Mouse (Mus musculus) granulocyte monocyte progenitor cell, adult 5-6 weeks (primary cell): ENCODE data around the gene Krt17. TPM values are rescaled to one million over a fixed set of nuclear protein-coding genes. Genes with fewer than 3 reads are reported as not detected.
"Not testable (repeated sequence)": the region's sequence is repeated elsewhere in the genome, so short reads cannot be mapped to it uniquely, and the experiment has no call there.

ENCODE experiments used
- ATAC-seq: replicated peaks from 2 replicates; pipeline ENCODE4 v1.8.0; 2016; ENCODE audit warnings: mild to moderate bottlenecking, moderate TSS enrichment, inconsistent platforms; ENCODE audit not compliant: poor library complexity, severe bottlenecking
- total RNA-seq, 2 experiments: library from RNA; stranded (forward) in 1 of 2; stranded (reverse) in 1 of 2; fragments of 200-712, 200-1000 nt in 1 of 2; fragments of >200 nt in 1 of 2; fragmentation: Nextera tagmentation in 1 of 2; gene quantifications; 2 replicates each; pipeline ENCODE4 v1.2.3; 2014 to 2017

The Krt17 gene
- total RNA-seq, 2 experiments from 2014 or later: not detected

GRCm38 (mm10) chr11:100269821-100270332 is 9.0 kb upstream of the Krt17 start, which contains the start of gene Krt42:
Gene Krt42 (minus strand): TSS chr11:100269871.
- no peak for ATAC-seq

GRCm38 (mm10) chr11:100262058-100262980 is 1.5 kb upstream of the Krt17 start:
- no peak for ATAC-seq

- no peak for ATAC-seq
These were observed 391 bp upstream of the Krt17 start for GRCm38 (mm10) chr11:100261235-100261605.

- ATAC-seq: no peak
These were observed 1.8 kb downstream of the Krt17 start for GRCm38 (mm10) chr11:100259079-100259478.

GRCm38 (mm10) chr11:100257967-100258366 is 2.9 kb downstream of the Krt17 start:
- ATAC-seq: no peak

GRCm38 (mm10) chr11:100255514-100255913 is 5.3 kb downstream of the Krt17 start:
- no peak for ATAC-seq

GRCm38 (mm10) chr11:100254360-100255090 is 6.3 kb downstream of the Krt17 start:
- ATAC-seq: no peak

GRCm38 (mm10) chr11:100248852-100249465 is 11.9 kb downstream of the Krt17 start, which contains the start of gene Krt16:
Gene Krt16 (minus strand): TSS chr11:100248902.
- ATAC-seq: no peak

- not testable (repeated sequence) for ATAC-seq
These were observed 14.4 kb downstream of the Krt17 start for GRCm38 (mm10) chr11:100246471-100246870.

GRCm38 (mm10) chr11:100240272-100240671 is 20.6 kb downstream of the Krt17 start:
- ATAC-seq: not testable (repeated sequence)

GRCm38 (mm10) chr11:100221741-100222140 is 39.1 kb downstream of the Krt17 start:
- ATAC-seq: no peak

- no peak for ATAC-seq
These were observed 41.5 kb downstream of the Krt17 start for GRCm38 (mm10) chr11:100219304-100219703.

GRCm38 (mm10) chr11:100208542-100208941 is 52.3 kb downstream of the Krt17 start:
- no peak for ATAC-seq

- ATAC-seq: no peak
These were observed 53.3 kb downstream of the Krt17 start, which contains the start of gene Krt14 for GRCm38 (mm10) chr11:100207498-100207897. Gene Krt14 (minus strand): TSS chr11:100207548.

Other genes starting within 250 kb of the Krt17 start
- not detected in 2 replicates for gene Krt33a, start 244.8 kb downstream of the Krt17 start, total RNA-seq (2014; fragmentation: Nextera tagmentation)
- gene Krt33a, start 244.8 kb downstream of the Krt17 start, total RNA-seq (2017): not detected in 2 replicates
- not detected in 2 replicates for gene Krt33b, start 231.2 kb downstream of the Krt17 start, total RNA-seq (2014; fragmentation: Nextera tagmentation)
- gene Krt33b, start 231.2 kb downstream of the Krt17 start, total RNA-seq (2017): not detected in 2 replicates
- not detected in 2 replicates for gene Krt34, start 219.5 kb downstream of the Krt17 start, total RNA-seq (2014; fragmentation: Nextera tagmentation)
- not detected in 2 replicates for gene Krt34, start 219.5 kb downstream of the Krt17 start, total RNA-seq (2017)
- not detected in 2 replicates for gene Krt31, start 210.5 kb downstream of the Krt17 start, total RNA-seq (2014; fragmentation: Nextera tagmentation)
- gene Krt31, start 210.5 kb downstream of the Krt17 start, total RNA-seq (2017): not detected in 2 replicates
- not detected in 2 replicates for gene Krt32, start 172.8 kb downstream of the Krt17 start, total RNA-seq (2014; fragmentation: Nextera tagmentation)
- gene Krt32, start 172.8 kb downstream of the Krt17 start, total RNA-seq (2017): not detected in 2 replicates
- not detected in 2 replicates for gene Krt35, start 164.8 kb downstream of the Krt17 start, total RNA-seq (2014; fragmentation: Nextera tagmentation)
- gene Krt35, start 164.8 kb downstream of the Krt17 start, total RNA-seq (2017): not detected in 2 replicates
- 0.39 TPM in 1 of 2 replicates, not detected in the other for gene Krt36, start 155.4 kb downstream of the Krt17 start, total RNA-seq (2014; fragmentation: Nextera tagmentation)
- gene Krt36, start 155.4 kb downstream of the Krt17 start, total RNA-seq (2017): not detected in 2 replicates
- gene Krt13, start 139.5 kb downstream of the Krt17 start, total RNA-seq (2014; fragmentation: Nextera tagmentation): not detected in 2 replicates
- not detected in 2 replicates for gene Krt13, start 139.5 kb downstream of the Krt17 start, total RNA-seq (2017)
- not detected in 2 replicates for gene Krt15, start 125.1 kb downstream of the Krt17 start, total RNA-seq (2014; fragmentation: Nextera tagmentation)
- gene Krt15, start 125.1 kb downstream of the Krt17 start, total RNA-seq (2017): not detected in 2 replicates
- not detected in 2 replicates for gene Krt19, start 112.4 kb downstream of the Krt17 start, total RNA-seq (2014; fragmentation: Nextera tagmentation)
- not detected in 2 replicates for gene Krt19, start 112.4 kb downstream of the Krt17 start, total RNA-seq (2017)
- not detected in 2 replicates for gene Krt9, start 67.8 kb downstream of the Krt17 start, total RNA-seq (2014; fragmentation: Nextera tagmentation)
- not detected in 2 replicates for gene Krt9, start 67.8 kb downstream of the Krt17 start, total RNA-seq (2017)
- gene Krt14, start 53.5 kb downstream of the Krt17 start, total RNA-seq (2014; fragmentation: Nextera tagmentation): not detected in 2 replicates
- gene Krt14, start 53.5 kb downstream of the Krt17 start, total RNA-seq (2017): not detected in 2 replicates
- not detected in 2 replicates for gene Krt16, start 12.1 kb downstream of the Krt17 start, total RNA-seq (2014; fragmentation: Nextera tagmentation)
- gene Krt16, start 12.1 kb downstream of the Krt17 start, total RNA-seq (2017): not detected in 2 replicates
- gene Krt42, start 8.8 kb upstream of the Krt17 start, total RNA-seq (2014; fragmentation: Nextera tagmentation): not detected in 2 replicates
- gene Krt42, start 8.8 kb upstream of the Krt17 start, total RNA-seq (2017): not detected in 2 replicates
- gene Eif1, start 58.9 kb upstream of the Krt17 start, total RNA-seq (2014; fragmentation: Nextera tagmentation): 716 and 727 TPM in 2 replicates
- 109 and 139 TPM in 2 replicates for gene Eif1, start 58.9 kb upstream of the Krt17 start, total RNA-seq (2017)
- not detected in 2 replicates for gene Gast, start 73.4 kb upstream of the Krt17 start, total RNA-seq (2014; fragmentation: Nextera tagmentation)
- not detected in 2 replicates for gene Gast, start 73.4 kb upstream of the Krt17 start, total RNA-seq (2017)
- gene Hap1, start 95.1 kb upstream of the Krt17 start, total RNA-seq (2014; fragmentation: Nextera tagmentation): not detected in 2 replicates
- not detected in 2 replicates for gene Hap1, start 95.1 kb upstream of the Krt17 start, total RNA-seq (2017)
- 4.8 and 6.7 TPM in 2 replicates for gene Jup, start 136.7 kb upstream of the Krt17 start, total RNA-seq (2014; fragmentation: Nextera tagmentation)
- 1.4 and 4.2 TPM in 2 replicates for gene Jup, start 136.7 kb upstream of the Krt17 start, total RNA-seq (2017)
- not detected in 2 replicates for gene P3h4, start 153.8 kb upstream of the Krt17 start, total RNA-seq (2014; fragmentation: Nextera tagmentation)
- gene P3h4, start 153.8 kb upstream of the Krt17 start, total RNA-seq (2017): 0.26 TPM in 1 of 2 replicates, not detected in the other
- not detected in 2 replicates for gene Fkbp10, start 154.7 kb upstream of the Krt17 start, total RNA-seq (2014; fragmentation: Nextera tagmentation)
- gene Fkbp10, start 154.7 kb upstream of the Krt17 start, total RNA-seq (2017): not detected in 2 replicates
- gene Nt5c3b, start 180.8 kb upstream of the Krt17 start, total RNA-seq (2014; fragmentation: Nextera tagmentation): 46.9 and 50.7 TPM in 2 replicates
- 23.3 and 31.3 TPM in 2 replicates for gene Nt5c3b, start 180.8 kb upstream of the Krt17 start, total RNA-seq (2017)
- gene Klhl10, start 180.9 kb upstream of the Krt17 start, total RNA-seq (2014; fragmentation: Nextera tagmentation): not detected in 2 replicates
- gene Klhl10, start 180.9 kb upstream of the Krt17 start, total RNA-seq (2017): not detected in 2 replicates
- 7.0 and 10.1 TPM in 2 replicates for gene Klhl11, start 211.7 kb upstream of the Krt17 start, total RNA-seq (2014; fragmentation: Nextera tagmentation)
- gene Klhl11, start 211.7 kb upstream of the Krt17 start, total RNA-seq (2017): 16.7 and 21.3 TPM in 2 replicates